Mouse (Mus musculus) right cerebral cortex, postnatal 25 days (tissue): ENCODE results near the gene Atl1.

Source experiments
- DNase-seq: peaks from one replicate; pipeline ENCODE4 v3.0.0; 2022

The Atl1 gene

DNA sequence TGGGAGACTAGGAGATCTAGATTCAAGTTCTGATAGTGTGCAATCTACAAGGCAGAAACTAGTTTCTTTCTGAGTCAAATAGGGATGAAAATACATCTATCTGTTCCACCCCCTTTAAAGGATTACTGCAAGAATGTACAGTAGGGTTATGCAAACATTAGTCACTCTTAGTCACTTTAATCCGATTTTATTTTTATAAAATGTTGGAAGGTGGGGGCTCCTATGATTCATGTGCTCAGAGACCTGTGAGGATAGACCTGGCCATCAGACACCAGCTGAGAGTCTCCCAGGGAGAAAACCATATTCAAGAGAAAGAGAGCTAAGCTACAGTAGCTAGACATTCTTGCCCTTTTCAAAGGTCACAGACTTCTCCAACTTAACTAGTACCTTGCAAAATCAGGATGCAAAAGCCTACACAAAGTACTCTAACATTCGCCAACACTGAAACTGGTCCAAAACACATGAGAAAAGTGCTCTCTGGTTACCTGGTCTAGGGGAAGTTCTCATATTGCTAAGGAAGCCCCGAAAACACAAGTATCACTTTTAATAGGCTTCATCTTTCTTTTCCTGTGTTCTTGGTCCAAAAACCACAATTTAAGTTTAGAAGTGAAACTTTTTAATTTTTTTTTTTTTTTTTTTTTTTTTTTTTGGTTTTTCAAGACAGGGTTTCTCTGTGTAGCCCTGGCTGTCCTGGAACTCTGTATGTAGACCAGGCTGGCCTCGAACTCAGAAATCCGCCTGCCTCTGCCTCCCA, 7.1 kb upstream of the Atl1 start:
- DNase-seq = no peak

DNA sequence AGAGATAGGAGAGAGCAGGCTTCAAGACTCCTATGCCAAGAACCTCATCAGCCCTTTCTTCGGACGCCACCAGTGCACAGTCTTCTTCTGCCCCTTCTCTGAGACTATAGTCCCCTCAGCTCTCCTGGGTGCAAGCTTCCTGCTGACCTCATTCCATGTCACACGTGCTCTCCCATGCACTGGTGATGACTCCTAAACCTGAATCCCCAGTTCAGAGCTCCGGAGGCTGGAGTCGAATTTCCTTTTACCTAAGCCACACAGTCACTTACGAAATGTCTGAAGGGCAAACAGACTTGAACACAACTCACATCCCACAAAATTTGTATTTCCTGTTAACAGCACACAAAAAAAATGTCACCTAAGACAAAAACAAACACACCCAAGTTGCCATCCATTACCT, 4.6 kb upstream of the Atl1 start:
- no peak for DNase-seq

DNA sequence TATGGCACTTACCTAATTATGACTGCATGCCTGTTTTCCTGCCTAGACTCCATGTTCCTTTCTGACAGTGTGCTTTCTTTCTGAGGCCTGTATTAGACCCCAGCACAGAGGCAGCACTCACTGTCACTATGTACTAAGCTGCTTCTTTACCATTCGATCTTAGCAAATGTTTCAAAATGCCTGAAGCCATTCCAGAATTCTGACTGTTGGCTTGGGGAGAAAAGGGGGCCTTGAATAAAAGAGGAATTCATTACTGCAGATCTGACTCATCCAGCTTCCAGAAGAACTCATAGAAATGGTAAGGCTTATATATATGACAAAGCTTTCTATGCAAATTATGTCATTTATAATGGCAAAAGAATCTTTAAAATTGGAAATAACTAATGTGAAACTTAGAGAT, 4.1 kb upstream of the Atl1 start:
- DNase-seq = no peak

DNA sequence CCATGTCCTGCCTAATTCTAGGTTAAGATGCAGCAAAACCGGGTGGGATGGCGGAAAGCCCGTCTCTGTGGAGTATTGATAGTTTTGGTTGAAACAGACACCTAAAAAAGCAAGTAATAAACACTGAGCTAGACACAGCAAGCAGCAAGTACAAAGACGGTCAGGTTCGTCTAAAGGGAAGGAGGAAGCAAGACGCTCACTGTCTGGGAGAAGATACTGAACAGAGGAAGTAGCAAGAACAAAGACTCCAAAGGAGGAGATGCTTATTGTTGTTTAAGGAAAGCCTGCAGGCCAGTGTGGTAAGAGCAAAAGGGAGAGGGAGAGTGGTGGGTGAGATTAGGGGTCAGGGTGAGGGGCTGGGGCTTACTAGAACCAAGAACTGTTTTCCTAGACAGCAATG, 2.4 kb upstream of the Atl1 start:
- no peak for DNase-seq

DNA sequence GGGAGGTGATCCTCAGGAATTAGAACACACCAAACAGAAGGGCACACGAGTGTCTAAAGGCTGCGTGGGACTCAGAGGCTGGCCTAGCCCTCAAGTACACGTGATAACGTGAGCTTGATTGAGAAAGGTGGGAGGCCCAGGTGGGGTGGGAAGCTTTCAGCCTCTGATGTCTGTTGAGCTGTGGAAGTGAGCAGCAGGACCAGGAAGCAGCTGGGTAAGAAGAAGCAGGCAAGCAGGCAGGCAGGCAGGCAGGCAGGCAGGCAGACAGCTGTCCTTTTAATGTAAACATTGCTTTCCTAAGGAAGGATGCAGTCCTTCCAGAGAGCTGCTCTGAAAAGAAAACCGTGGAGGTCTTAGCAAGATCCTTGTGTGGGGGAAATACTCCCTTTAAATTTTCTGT, 1.9 kb upstream of the Atl1 start:
- no peak for DNase-seq

DNA sequence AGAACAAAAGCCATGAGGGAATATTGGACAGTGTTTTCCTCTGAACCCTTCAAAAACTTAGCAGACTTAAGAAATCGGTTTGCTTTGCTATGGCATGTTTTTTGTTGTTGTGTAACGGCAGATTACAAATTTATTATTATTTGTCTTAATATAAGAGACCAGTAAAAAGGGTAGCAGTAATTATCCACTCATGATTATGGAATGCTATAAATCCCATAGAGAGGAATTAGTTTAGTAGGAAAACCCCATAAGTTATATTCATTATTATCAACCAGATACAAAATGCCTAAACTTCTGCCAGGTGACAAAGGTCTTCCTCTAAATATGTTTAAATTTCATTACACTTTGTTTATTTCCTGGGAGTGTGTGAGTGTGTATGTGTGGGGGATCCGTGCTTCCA, 693 bp upstream of the Atl1 start:
- no peak for DNase-seq

DNA sequence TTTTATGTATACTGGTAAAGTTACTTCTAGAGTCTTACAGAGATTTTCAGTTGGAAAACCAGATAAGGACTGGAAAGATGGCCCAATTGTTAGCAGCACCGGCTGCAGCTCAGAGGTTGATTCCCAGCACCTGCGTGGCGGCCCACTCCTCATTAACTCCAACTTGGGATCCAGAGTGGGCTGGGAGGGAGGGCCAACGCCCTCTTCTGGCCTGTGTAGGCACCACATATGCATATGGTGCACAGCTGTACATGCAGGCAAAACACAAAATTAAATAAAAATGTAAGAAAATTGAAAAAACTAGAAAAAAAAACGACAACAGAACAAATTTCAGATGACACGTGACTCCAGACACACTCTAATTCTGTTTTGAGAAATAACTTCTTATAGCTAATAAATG, 1.5 kb downstream of the Atl1 start:
- no peak for DNase-seq

DNA sequence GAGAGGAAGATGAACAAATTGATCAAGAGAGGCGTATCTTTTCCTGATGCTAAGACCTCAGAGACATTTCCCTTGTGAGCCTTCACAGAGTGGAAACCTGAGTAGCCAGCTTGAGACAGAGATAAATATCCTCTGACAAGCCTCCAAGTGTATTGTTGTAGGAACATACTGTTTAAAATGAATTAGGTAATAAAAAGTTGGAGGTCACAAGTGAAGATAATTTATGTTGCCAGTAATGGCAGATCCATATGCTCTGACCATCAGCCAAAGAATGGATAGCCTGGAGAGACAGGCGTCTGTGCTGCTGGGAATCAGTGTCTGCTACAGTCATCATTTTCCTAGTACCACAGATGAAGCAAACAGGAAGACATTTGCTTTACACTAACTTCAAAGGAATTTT, 2.6 kb downstream of the Atl1 start:
- DNase-seq = no peak

DNA sequence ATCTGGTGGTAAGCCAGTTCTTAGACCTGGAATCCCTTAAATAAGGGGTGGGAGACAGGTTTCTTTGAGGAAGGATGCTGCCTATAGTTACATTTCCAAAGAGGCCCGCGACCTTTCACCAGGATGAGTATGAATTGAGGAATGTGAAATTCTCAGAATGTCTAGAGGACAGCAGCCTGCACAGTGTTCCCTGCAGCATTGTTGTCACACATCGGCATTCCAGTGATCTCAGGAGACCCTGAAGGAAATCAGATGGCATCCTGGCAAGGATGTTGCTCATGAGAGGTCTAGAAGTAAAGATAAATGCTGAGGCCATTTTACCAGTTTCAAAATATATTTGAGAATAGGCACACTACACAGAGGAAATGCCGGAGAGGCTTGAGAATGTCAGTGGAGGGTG, 5.7 kb downstream of the Atl1 start:
- no peak for DNase-seq

DNA sequence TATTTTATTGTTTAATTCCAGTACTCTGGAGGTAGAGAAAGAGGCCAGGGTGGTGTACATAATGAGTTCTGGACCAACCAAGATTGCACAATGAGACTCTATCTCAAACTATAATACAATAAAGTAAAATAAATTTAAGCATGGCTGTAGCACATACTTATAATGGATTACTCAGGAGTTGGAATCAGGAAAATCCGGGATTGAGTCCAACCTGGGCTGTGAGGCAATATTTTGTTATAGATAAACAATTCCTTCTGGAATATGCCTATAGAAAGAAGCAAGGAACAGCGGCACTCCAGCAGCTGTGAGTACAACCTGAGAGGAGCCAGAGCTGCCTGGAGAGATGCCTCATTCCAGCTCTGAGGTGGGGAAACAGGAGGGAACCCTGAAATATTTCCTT, 12.6 kb downstream of the Atl1 start:
- DNase-seq = peak; percentile 26

DNA sequence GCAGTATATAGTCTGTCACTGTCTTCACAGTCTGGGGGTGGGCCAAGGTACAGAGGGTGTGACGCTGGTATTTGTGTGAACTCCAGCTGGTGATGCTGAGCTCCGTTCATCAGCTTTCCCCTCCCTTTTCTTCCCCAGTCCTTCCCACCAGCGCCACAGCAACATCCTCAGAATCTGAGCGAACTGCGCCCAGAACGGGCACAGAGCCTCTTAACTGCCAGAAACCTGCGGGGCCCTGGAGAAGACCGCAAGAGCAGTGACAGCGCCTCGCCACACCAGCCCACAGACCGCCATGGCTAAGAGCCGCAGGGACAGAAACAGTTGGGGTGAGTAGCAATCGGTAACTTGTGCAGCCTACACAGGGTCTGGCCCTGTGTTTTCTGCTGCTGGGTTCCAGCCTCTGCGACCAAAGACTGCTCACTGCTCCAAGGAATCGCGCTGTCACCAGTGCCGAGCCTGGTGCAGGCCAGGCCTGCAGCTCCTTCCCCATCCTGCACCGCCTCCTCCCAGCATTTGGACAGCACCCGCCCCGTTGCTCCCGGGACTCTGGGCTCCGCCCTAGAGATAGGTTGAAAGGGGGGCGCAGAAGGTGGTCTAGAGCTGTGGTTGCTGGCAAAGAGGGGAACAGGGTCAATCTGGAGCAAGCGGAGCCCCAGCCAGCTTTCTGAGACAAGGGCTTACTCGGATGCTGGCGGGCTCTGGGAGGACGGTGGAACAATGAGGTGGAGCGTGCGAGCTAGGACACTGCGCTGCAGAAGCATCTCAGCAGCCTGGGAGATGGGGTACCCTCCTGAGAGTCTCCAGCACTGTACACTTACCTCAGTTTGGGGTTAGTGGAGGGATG, 15.5 kb downstream of the Atl1 start:
- DNase-seq = peak; percentile 77

DNA sequence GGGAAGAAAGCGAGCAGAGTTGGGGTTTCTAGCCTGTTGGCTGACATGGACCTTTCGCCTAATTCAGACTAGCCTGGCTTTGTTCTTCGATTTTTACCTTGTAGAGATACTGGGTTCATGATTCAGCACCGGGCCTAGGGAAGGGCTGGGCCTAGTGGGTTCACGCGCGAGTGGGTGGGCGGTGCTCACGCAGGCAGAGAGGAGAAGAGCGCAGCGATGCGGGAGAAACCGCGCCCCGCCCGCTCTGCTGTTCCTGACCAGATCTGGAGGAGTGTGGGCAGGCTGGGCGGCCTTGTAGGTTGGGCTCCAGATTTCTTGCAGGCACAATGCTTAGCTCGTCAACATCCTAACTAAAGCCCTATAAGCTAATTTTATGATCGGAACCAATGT, 16.1 kb downstream of the Atl1 start:
- DNase-seq = peak; percentile 89

DNA sequence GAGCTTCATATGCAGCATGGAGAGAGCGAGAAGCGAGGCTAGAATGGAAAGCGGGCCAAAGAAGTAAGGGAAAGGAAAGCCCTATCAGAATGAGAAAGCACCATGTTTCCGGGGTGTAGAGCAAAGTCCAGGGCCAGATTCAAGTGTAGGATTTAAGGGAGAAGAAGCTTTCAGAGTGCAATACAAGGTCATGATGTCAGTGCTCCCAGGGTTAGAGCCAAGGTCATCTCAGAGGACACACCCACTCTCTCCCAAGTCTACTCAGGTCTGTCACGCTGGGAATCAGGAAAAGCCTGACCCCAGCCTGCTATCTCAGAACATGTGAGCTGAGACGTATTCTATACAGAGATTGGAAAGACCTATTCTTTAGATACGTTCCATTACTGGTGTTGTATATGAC, 19.5 kb downstream of the Atl1 start:
- no peak for DNase-seq

DNA sequence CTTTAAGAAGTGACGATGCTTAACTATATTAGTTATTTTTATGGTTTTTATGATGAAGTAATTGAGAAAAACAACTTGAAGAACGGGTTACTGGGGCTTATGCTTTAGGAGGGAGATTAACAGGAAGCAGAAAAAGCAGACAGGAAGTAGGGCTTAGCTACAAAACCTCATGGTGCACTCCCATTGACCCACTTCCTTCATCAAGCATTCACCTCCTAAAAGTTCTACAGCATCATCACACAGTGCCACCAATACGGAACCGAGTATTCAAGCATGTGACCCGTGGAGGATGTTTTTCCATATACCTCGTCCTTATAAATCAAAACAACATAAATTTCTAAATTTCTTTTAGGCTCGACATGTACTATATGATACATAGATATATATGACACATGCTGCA, 20.3 kb downstream of the Atl1 start:
- DNase-seq = no peak

DNA sequence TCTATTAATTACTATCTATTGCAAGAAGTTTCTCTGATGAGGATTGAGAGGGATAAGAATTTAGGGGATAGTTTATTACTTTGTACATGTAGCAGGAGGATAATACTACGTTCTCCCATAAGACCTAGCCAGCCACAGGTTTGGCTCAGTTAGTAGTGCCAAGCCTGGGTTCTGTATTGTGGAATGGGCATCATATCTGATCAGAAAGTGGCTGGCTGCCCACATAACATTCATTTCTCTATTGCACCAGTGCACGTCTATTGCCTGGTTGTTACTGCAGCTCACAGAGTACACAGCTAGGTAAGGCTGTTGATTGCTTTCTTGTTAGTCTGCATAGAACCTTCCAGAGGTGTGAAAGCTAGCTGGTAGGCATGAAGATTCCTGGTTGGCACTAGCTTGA, 25.5 kb downstream of the Atl1 start:
- DNase-seq = no peak

DNA sequence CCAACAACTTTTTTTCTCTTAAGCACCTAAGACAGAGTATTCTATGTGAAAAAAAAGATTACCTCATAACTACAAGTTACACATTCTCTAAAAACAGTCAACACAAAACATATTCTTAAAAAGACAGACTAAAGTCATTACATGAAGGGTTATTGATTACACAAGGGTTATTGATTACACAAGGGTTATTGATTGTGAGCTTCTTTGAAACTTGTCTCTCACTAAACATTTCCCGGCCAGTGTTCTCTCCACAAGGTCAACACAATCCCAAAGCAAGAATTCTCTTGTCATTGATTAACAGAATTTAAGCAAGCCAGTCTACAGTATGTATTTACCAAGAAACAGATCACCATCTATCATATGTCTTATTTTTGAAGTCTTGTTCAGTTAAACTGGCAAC, 29.7 kb downstream of the Atl1 start:
- no peak for DNase-seq

DNA sequence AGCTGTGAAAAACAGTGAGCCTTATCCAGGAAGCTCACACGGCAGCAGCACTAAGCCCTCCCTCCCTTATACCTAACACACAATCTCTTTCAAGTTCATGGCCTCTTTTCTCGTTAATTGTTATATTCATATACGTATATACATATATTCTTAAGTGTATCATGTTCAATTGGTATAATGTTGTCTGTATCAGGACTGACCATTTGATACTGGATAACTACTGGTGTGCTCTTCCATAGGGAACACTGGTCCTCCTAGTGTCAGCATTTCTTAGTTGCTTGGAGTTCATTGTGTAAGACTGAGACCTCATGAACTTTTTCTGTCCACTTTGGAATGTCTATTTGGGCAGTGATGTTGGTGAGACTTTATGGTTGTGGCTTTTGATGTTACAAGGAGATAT, 30.7 kb downstream of the Atl1 start:
- no peak for DNase-seq

DNA sequence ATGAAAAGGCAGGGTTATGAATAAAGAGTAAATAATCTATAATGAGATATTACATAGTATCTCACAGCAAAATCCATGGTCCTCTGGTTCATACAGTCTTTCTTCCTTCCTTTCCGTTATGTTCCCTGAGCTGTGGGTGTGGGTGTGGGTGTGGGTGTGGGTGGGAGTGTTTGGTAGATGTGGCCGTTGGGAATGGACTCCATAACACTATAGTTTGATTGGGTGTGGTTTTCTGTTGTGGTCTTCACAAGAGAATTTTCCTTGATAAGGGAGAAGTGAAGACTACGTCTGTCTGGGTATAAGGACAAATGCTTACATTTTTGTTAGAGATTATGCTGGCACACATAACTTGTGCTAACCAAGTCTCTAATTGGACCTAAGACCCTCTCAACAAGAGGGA, 31.2 kb downstream of the Atl1 start:
- DNase-seq = no peak

DNA sequence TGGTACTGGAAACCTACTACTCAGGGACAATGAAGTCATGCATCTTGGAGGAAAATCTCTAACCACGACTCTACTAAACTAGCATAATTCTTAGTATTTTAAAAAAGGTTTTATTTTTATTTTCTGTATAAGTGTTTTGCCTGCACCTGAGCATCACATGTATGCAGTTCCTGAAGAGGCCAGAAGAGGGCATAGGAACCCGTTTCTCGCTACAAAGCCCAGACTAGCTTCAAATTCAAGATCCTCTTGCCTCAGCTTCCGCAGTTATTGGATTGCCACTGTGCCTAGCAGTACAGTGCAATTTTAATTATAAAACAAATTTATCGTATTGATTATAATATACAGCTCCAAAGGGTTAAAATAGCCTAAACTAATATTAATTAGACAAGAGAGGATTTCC, 31.6 kb downstream of the Atl1 start:
- DNase-seq = no peak

DNA sequence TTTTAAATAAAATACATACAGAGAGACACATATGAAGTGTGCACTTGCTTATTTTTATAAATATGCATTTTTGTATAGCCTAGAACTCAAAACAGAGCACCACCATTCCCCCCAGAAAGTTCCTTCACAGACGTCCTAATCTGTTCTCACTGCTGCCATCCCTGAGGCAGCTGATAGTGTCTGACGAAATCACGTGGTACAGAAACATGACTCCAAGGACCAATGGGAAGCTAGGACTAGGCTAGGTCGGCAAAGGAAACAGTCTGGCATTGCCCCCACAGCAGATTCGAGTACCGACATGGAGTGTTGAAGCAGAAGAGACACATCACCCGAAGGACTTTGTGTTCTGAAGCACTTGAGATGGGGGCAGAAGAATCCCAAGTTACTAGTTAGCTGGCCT, 34.3 kb downstream of the Atl1 start:
- no peak for DNase-seq

DNA sequence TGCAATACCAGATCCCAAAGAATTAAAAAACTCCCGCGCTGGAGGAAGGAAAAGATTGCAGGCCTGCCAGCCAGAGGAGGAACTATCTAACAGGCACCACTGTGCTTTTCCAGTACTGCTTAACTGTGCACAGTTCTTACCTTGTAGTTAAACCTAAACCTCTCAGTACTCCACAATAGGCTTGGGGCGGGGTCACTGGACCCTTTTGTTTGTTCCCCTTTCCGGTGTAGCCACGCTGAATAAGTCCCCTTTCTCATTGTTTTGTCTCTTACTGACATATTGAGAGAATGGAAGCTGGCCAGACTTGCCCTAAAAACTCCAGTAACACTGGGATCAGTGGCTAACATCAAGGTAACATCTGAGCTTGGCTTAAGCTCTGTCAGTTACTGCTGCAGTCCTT, 45.3 kb downstream of the Atl1 start:
- DNase-seq = no peak

DNA sequence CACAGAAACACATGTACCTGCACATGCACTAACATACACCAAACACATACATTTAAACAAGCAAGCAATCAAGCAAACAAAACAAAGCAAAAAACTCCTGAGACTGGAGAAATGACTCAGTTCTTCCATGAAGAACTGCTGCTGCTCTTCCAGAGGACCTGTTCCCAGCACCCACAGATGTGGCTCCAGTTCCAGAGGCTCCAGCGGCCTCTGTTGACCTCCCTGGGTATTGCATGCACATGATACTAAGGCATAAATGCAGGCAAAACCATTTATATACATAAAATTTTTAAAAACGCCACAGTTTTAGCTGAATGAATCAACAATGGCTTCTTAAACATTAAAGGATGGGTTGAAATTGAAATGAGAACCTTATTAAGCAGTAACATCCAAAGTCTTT, 46.9 kb downstream of the Atl1 start:
- no peak for DNase-seq

DNA sequence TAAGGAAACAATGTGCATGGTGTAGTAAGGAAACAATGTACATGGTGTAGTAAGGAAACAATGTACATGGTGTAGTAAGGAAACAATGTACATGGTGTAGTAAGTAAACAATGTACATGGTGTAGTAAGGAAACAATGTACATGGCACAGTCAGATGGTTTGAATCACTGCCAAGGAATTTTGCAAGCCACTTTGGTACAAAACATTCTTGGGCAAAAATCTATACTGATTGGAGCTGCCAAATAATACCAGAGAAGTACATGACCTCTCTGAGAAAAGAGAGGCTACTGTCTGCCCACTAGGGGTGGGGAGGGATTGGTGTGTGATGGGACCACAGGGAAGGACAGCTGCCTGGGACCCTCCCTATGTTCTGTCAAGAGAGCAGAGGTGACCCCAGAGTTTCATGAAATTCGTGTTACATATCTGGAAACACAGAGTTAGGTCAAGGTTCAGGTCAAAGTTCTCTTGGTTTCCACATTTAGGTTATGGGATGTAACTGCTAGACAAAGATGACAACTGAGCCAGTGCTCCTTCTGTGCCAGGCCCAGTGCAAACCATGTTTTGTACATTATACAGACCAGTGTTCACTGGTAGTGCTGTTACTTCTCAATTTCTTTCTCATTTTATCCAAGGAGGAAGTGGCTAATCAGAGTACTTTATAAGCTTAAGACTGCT, 49.4 kb downstream of the Atl1 start:
- DNase-seq = no peak

DNA sequence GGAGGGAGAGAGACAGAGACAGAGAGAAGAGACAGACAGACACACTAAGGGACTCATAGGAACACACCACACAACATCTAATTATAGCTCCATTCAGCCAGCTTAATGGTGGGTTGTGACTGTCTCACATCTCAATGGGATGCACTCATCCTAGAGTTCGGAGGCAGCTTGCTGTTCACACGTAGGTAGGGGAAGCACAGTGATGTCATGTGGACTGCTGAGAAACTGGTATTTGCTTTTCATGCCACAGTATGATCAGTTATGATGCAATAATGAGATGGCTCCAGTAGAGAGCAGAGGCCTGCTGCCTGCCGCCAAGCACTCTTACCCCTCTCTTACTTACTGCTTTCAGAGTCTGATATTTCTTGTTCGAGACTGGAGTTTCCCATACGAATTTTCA, 53.4 kb downstream of the Atl1 start:
- no peak for DNase-seq
